ENCODE assay signal across 10 mouse cellular contexts in the genomic region with DNA sequence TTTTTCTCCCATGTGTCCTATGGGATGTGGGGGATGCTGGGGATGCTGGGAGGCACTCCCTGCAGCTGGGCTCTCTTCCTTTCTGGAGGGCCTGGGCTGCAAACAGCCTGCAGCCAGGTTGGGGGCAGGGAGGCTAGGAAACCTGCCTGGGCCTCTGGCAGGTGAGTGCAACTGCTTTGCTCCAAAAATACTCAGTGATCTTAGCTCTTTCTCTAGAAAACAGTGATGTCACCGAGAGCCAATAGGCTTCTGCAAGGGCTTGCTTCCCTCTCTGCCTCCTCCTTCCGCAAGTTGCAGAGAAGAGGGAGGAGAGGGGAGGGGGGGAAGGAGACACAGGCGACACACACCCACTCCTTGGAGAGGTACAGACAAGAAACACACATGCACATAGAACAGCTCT. TPM values are rescaled to one million over a fixed set of nuclear protein-coding genes. Genes with fewer than 3 reads are reported as not detected.
DNase-seq lines count a peak whose midpoint lies in the region; ATAC-seq and TF ChIP-seq lines count a peak whose summit lies in the region.
"Had no signal": no experiment of that assay in that cellular context is flagged by ENCODE, and none has a peak within 500 bp of the region (broad histone marks: within the 10 kb centered on the region; RNA-seq: fewer than 3 reads in every experiment).

No protein-coding gene starts in this region.

- no peak overlapping the region for H3K4me3 ChIP-seq in hindbrain, embryonic 14.5 days (replicated peaks; ENCODE audit: low read length)
- no peak overlapping the region for H3K4me3 ChIP-seq in olfactory bulb, adult 2 months (ENCODE audit: insufficient read depth, low read depth, low read length)
- H3K4me3 ChIP-seq: limb, embryonic 13.5 days; megakaryocyte, embryonic 14.5 days had no signal

- H3K27ac ChIP-seq in hindbrain, embryonic 14.5 days, result peak overlapping the region; percentile 85
- peak overlapping the region; percentile 48; the same call in 1 of the 2 replicates for H3K27ac ChIP-seq in olfactory bulb, adult 2 months (ENCODE audit: insufficient read depth, low read depth, low read length)
- H3K27ac ChIP-seq: limb, embryonic 13.5 days had no signal

- peak; percentile 63 for ATAC-seq in frontal cortex, adult (ENCODE audit: low TSS enrichment)
- ATAC-seq in hindbrain, embryonic 14.5 days (ENCODE audit: low FRiP score), result peak; percentile 81

- peaks cover 11% of the 10 kb centered on the region; the same call in 1 of the 2 replicates for H3K36me3 ChIP-seq in hindbrain, embryonic 14.5 days (replicated peaks; ENCODE audit: control insufficient read depth, insufficient read depth)
- H3K36me3 ChIP-seq: limb, embryonic 13.5 days had no signal

- H3K9ac ChIP-seq in hindbrain, embryonic 14.5 days, result peak overlapping the region; percentile 49
- H3K9ac ChIP-seq: limb, embryonic 13.5 days had no signal

- no peaks in the 10 kb centered on the region for H3K27me3 ChIP-seq in hindbrain, embryonic 14.5 days (ENCODE audit: control insufficient read depth, insufficient read depth, low read length)

- no peaks in the 10 kb centered on the region for H3K9me3 ChIP-seq in hindbrain, embryonic 14.5 days (ENCODE audit: control insufficient read depth, low read length)
- H3K9me3 ChIP-seq: limb, embryonic 13.5 days; megakaryocyte, embryonic 14.5 days had no signal

- TF ChIP-seq CTCF in olfactory bulb, adult 2 months (IDR thresholded peaks at IDR 0.05; ENCODE audit: insufficient read depth, low read depth, low read length), result no peak

- no peak for DNase-seq in frontal cortex, postnatal 25 days (ENCODE audit: low spot score in 2 of 2)
- DNase-seq in cerebellum, postnatal 10 days, result peak; percentile 64 to 67
- DNase-seq in hindbrain, embryonic 14.5 days (ENCODE audit: low spot score), result peak; percentile 68
- no peak for DNase-seq in spleen, postnatal 14 days (ENCODE audit: low spot score in 2 of 2)
- DNase-seq in urinary bladder, postnatal 36 days (ENCODE audit: low spot score in 2 of 2), result no peak
- no peak for DNase-seq in urinary bladder, postnatal 14 days (ENCODE audit: low spot score)

- H3K4me2 ChIP-seq in hindbrain, embryonic 14.5 days (replicated peaks), result no peak overlapping the region
- H3K4me2 ChIP-seq: limb, embryonic 13.5 days had no signal

- no peak for TF ChIP-seq POLR2A in olfactory bulb, adult 2 months (IDR thresholded peaks at IDR 0.05; ENCODE audit: insufficient read depth, low read depth, low read length)

- H3K4me1 ChIP-seq in hindbrain, embryonic 14.5 days (replicated peaks; ENCODE audit: control insufficient read depth, insufficient read depth, low read length), result peaks cover 59% of the 10 kb centered on the region
- peaks cover 76% of the 10 kb centered on the region for H3K4me1 ChIP-seq in olfactory bulb, adult 2 months (ENCODE audit: control insufficient read depth, insufficient read depth, low read length)

- WGBS in hindbrain, embryonic 14.5 days, result 0% methylated on average over 2 of the region's 3 CpGs
- whole genome bisulfite sequencing in olfactory bulb, adult 2 months, result 28% methylated on average over 3 of the region's 3 CpGs

RNA-seq across cellular contexts. Expression of a gene that starts 8.3 kb away (rescaled TPM):
- 17.1 and 20.6 TPM in 2 replicates for polyA plus RNA-seq in hindbrain, embryonic 14.5 days (2014; fragmentation: Nextera tagmentation; extraction: Ambion mirVana)
- not detected in 2 replicates for polyA plus RNA-seq in olfactory bulb, adult 2 months (2012; ENCODE audit: insufficient read depth, insufficient read length, low replicate concordance, missing spikeins)

Comparison
In these comparisons a context has a peak if more than half of its experiments do, and no peak if none do; other contexts are left out.
1. DNase-seq: peak in cerebellum, postnatal 10 days (2 of 2) and hindbrain, embryonic 14.5 days (single experiment); none in frontal cortex, postnatal 25 days (0 of 2), spleen, postnatal 14 days (0 of 2), urinary bladder, postnatal 36 days (0 of 2) and urinary bladder, postnatal 14 days (single experiment).